Mouse (Mus musculus): Measurements from ENCODE around the gene Mcam. TPM values are rescaled to one million over a fixed set of nuclear protein-coding genes. Genes with fewer than 3 reads are reported as not detected.
A peak's percentile ranks its signal among the peaks of the same experiment; 100 is the strongest.

The Mcam gene
- polyA plus RNA-seq, 1 experiment: 2.1 TPM

DNA sequence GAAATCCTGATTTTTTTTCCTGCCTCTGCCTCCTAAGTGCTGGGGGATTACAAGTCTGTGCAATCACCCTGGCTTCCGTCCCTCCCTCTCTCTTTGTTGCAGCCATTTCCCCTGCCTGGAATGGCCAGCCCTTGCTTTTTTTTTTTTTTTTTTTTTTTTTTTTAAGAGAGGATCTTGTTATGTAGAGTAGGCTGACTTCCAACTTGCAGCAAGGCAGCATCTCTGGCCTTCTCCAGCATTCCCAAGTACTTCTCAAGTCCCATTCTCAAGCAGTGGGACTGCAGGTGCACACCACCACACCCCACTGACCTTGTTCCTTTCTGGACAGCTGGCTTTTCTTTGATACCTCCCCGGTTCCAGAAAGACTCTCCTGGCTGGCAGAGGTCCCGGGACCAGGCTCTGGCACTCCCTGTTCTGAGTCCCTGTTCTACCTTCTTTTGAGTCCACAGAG, 6.9 kb upstream of the Mcam start:
- Histone ChIP-seq H3K79me2 (ENCODE audit: control insufficient read depth, insufficient read depth) (no peaks in the 10 kb centered on the region), H3K36me3 (ENCODE audit: control insufficient read depth, insufficient read depth) (no peaks in the 10 kb centered on the region), H3K4me3 (no peak overlapping the region), H3ac (ENCODE audit: control insufficient read depth, insufficient read length) (no peak overlapping the region), H3K4me2 (ENCODE audit: low read depth) (no peak overlapping the region), H3K27me3 (ENCODE audit: control insufficient read depth, insufficient read depth, insufficient read length) (no peaks in the 10 kb centered on the region)
- TF ChIP-seq POLR2AphosphoS2 (IDR thresholded peaks at IDR 0.05; ENCODE audit: insufficient read length, low read depth) (no peak), REST (IDR thresholded peaks at IDR 0.05; ENCODE audit: insufficient read depth, insufficient read length) (no peak), TCF12 (IDR thresholded peaks at IDR 0.05; ENCODE audit: insufficient read depth, poor library complexity, severe bottlenecking) (no peak), MYOG (IDR thresholded peaks at IDR 0.05; ENCODE audit: control insufficient read depth in 1 of 3, insufficient read depth in 1 of 3, insufficient read length in 2 of 3, low read depth in 2 of 3) (no peak)

DNA sequence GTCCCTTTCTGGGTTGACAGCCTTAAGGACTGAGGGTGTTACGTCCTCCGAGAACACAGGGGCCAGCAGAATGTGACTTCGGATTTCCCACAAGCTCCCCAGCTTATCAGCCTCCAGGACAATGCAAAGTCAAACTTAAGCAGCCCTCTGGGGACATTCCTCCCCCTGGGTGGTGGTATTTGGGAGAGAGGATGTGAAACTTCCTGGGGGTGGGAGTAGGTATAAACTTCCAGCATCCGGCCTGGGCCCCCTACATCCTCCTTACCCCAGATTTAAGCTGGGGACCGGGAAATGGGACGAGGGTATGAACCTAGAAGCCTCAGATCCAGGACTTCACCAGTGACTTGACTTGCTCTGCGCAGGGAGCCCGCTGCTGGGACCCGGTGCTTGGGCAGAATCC, 4.6 kb upstream of the Mcam start:
- no peaks in the 10 kb centered on the region for H3K36me3 ChIP-seq (ENCODE audit: control insufficient read depth, insufficient read depth)
- H3K27me3 ChIP-seq (ENCODE audit: control insufficient read depth, insufficient read depth, insufficient read length): no peaks in the 10 kb centered on the region
- H3K4me3 ChIP-seq: peak overlapping the region; percentile 14
- no peak for TF ChIP-seq POLR2AphosphoS2 (IDR thresholded peaks at IDR 0.05; ENCODE audit: insufficient read length, low read depth)
- TF ChIP-seq TCF3 (IDR thresholded peaks at IDR 0.05; ENCODE audit: insufficient read length, low read depth): no peak
- no peak for TF ChIP-seq TCF12 (IDR thresholded peaks at IDR 0.05; ENCODE audit: insufficient read depth, poor library complexity, severe bottlenecking)
- TF ChIP-seq REST (IDR thresholded peaks at IDR 0.05; ENCODE audit: insufficient read depth, insufficient read length): no peak
- no peak for TF ChIP-seq POLR2A (IDR thresholded peaks at IDR 0.05; ENCODE audit: insufficient read length, low read depth)
- no peak for TF ChIP-seq E2F4 (IDR thresholded peaks at IDR 0.05; ENCODE audit: insufficient read depth)
- no peak for TF ChIP-seq SRF (IDR thresholded peaks at IDR 0.05; ENCODE audit: control insufficient read depth, insufficient read length, low read depth)
- TF ChIP-seq CEBPB (IDR thresholded peaks at IDR 0.05; ENCODE audit: insufficient read depth, poor library complexity, severe bottlenecking): no peak
- no peak for TF ChIP-seq MYOG (IDR thresholded peaks at IDR 0.05; ENCODE audit: control insufficient read depth in 1 of 3, insufficient read depth in 1 of 3, insufficient read length in 2 of 3, low read depth in 2 of 3)
- TF ChIP-seq MYOD1 (IDR thresholded peaks at IDR 0.05; ENCODE audit: control insufficient read depth in 1 of 3, insufficient read length in 2 of 3, low read depth in 2 of 3): no peak
- no peak for TF ChIP-seq USF1 (IDR thresholded peaks at IDR 0.05; ENCODE audit: low read depth)
- no peak for TF ChIP-seq MAX (IDR thresholded peaks at IDR 0.05; ENCODE audit: low read depth)
- peak overlapping the region; percentile 94 for H3K4me2 ChIP-seq (ENCODE audit: low read depth)
- H3K79me2 ChIP-seq (ENCODE audit: control insufficient read depth, insufficient read depth): no peaks in the 10 kb centered on the region
- H3ac ChIP-seq (ENCODE audit: control insufficient read depth, insufficient read length): no peak overlapping the region

DNA sequence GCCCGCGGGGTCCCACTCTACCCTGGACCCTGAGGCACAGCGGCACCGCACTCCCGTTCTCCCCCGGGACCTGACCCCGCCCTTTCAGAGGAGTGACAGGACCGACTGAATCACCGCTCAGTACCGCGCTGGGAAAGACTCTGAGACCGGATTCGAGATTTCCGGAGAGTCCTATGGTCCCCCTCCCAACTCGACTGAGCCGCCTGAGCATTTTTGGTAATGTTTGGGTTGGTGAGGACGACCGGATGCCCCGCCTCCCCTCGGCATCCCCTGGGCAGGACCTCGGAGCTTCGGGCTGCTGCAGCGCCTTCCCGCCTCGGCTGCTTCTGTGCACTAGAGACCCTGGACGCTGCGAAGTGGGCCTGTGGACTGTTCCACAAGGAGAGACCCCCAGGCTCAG, 4.2 kb upstream of the Mcam start:
- Histone ChIP-seq H3K79me2 (ENCODE audit: control insufficient read depth, insufficient read depth) (no peaks in the 10 kb centered on the region), H3K27me3 (ENCODE audit: control insufficient read depth, insufficient read depth, insufficient read length) (no peaks in the 10 kb centered on the region), H3K36me3 (ENCODE audit: control insufficient read depth, insufficient read depth) (no peaks in the 10 kb centered on the region), H3ac (ENCODE audit: control insufficient read depth, insufficient read length) (no peak overlapping the region), H3K4me3 (peak overlapping the region; percentile 14), H3K4me2 (ENCODE audit: low read depth) (peak overlapping the region; percentile 94)
- TF ChIP-seq MYOD1 (IDR thresholded peaks at IDR 0.05; ENCODE audit: control insufficient read depth in 1 of 3, insufficient read length in 2 of 3, low read depth in 2 of 3): no peak
- no peak for TF ChIP-seq E2F4 (IDR thresholded peaks at IDR 0.05; ENCODE audit: insufficient read depth)
- no peak for TF ChIP-seq USF1 (IDR thresholded peaks at IDR 0.05; ENCODE audit: low read depth)
- no peak for TF ChIP-seq TCF12 (IDR thresholded peaks at IDR 0.05; ENCODE audit: insufficient read depth, poor library complexity, severe bottlenecking)
- TF ChIP-seq SRF (IDR thresholded peaks at IDR 0.05; ENCODE audit: control insufficient read depth, insufficient read length, low read depth): no peak
- no peak for TF ChIP-seq REST (IDR thresholded peaks at IDR 0.05; ENCODE audit: insufficient read depth, insufficient read length)
- TF ChIP-seq POLR2AphosphoS2 (IDR thresholded peaks at IDR 0.05; ENCODE audit: insufficient read length, low read depth): no peak
- TF ChIP-seq MAX (IDR thresholded peaks at IDR 0.05; ENCODE audit: low read depth): no peak
- TF ChIP-seq MYOG (IDR thresholded peaks at IDR 0.05; ENCODE audit: control insufficient read depth in 1 of 3, insufficient read depth in 1 of 3, insufficient read length in 2 of 3, low read depth in 2 of 3): no peak
- TF ChIP-seq POLR2A (IDR thresholded peaks at IDR 0.05; ENCODE audit: insufficient read length, low read depth): no peak

DNA sequence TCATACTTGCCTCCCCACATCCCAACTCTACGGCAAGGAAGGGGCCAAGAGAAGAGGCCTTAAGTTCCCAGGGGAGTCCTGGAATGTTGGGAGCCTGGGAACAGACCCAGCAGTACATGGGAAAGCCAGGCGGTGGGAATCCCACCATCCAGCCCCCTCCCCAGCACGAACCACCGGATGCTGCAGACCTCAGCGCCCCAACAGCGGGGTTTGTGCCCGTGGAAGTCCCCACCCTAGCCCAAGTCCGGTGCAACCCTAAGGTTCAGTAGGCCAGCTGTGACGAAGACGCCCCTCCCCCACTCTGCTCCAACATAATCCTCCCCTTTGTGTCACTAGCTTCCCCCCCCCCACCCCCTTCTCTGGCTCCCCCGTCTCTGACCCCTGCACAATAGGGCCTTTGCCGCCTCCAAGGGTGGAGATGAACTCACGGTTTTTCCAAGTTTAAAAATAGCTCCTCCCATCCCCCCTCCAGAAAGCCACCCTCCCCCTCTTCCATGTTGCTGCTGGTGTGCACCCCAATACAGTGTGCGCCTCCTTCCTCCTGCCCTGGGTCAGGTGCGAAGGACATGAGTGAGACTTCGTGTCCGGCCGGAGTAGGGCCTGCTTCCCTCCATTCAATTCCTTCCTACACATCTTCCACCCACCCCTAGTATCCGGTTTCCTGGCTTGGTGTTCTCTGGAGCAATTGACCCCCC, 3.5 kb upstream of the Mcam start:
- peak overlapping the region; percentile 14 for H3K4me3 ChIP-seq
- no peaks in the 10 kb centered on the region for H3K27me3 ChIP-seq (ENCODE audit: control insufficient read depth, insufficient read depth, insufficient read length)
- peak overlapping the region; percentile 94 for H3K4me2 ChIP-seq (ENCODE audit: low read depth)
- TF ChIP-seq USF1 (IDR thresholded peaks at IDR 0.05; ENCODE audit: low read depth) (no peak), POLR2A (IDR thresholded peaks at IDR 0.05; ENCODE audit: insufficient read length, low read depth) (no peak), MAX (IDR thresholded peaks at IDR 0.05; ENCODE audit: low read depth) (no peak), MYOG (IDR thresholded peaks at IDR 0.05; ENCODE audit: control insufficient read depth in 1 of 3, insufficient read depth in 1 of 3, insufficient read length in 2 of 3, low read depth in 2 of 3) (no peak), REST (IDR thresholded peaks at IDR 0.05; ENCODE audit: insufficient read depth, insufficient read length) (no peak), POLR2AphosphoS2 (IDR thresholded peaks at IDR 0.05; ENCODE audit: insufficient read length, low read depth) (no peak), TCF12 (IDR thresholded peaks at IDR 0.05; ENCODE audit: insufficient read depth, poor library complexity, severe bottlenecking) (no peak), SRF (IDR thresholded peaks at IDR 0.05; ENCODE audit: control insufficient read depth, insufficient read length, low read depth) (no peak), CEBPB (IDR thresholded peaks at IDR 0.05; ENCODE audit: insufficient read depth, poor library complexity, severe bottlenecking) (no peak), E2F4 (IDR thresholded peaks at IDR 0.05; ENCODE audit: insufficient read depth) (no peak), MYOD1 (IDR thresholded peaks at IDR 0.05; ENCODE audit: control insufficient read depth in 1 of 3, insufficient read length in 2 of 3, low read depth in 2 of 3) (no peak), TCF3 (IDR thresholded peaks at IDR 0.05; ENCODE audit: insufficient read length, low read depth) (no peak)
- H3ac ChIP-seq (ENCODE audit: control insufficient read depth, insufficient read length): no peak overlapping the region
- H3K36me3 ChIP-seq (ENCODE audit: control insufficient read depth, insufficient read depth): no peaks in the 10 kb centered on the region
- no peaks in the 10 kb centered on the region for H3K79me2 ChIP-seq (ENCODE audit: control insufficient read depth, insufficient read depth)

Measured in myocyte (in vitro differentiated cells).